Mouse (Mus musculus): ENCODE measurements around the gene Banp.

Gene Banp

DNA sequence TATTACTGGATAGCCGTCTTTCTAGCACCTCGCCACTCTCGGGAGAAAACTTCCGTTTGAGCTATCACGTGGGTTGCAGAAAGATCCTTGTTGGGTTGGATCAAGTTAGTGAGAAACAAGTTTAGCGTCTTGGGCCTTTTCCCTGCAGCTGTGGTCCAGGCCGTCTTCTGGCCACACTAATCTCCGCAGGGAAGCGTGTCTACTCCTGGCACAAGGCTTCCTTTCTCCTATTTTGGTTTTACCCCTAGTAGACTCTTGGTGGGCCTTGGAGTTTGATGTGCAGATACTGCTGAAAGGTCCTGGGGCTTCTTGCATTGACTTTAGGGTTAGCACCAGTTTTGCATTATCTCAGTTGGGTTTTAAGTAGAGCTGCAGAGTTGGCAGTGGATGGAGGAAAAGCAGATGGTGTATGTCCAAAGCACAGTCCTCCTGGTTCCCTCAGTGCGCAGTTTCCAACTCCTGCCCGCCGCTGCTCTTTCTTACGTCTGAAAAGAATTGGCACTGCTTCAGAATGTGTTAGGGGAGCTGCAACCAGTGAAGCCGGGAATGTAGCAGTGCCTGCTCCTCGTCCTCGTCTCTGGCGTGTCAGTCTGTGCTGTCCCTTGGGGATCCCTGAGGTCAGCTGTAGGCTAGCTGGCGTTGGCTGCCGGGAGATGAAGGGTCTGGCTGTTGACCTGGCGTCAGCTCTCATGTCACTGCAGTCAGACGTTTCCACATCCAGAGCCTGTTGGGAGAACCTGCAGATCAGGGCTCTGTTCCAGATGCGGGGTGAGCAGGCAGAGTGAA lies 68.7 kb downstream of the Banp start:
- DNase-seq (ENCODE audit: low read depth, low spot score), result no peak

DNA sequence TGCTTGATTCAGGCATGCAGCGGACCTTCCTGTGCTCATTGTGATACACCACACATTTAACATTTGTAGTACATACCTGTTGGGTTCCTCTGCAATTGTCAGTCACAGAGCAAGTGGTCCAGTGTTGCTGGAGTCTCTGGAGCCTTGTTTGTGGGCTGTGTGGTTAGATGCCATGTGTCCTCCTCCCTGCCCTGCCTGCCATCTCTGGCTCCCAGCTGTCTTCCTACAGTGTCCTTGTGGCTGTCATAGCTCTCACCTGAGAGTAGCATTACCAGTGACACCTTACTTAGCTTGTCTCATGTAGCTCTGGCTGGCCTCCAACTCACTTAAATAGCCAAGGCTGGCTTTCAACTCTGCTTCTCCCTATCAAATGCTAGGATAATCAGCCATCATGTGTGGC lies 69.6 kb downstream of the Banp start:
- DNase-seq (ENCODE audit: low read depth, low spot score), result no peak

DNA sequence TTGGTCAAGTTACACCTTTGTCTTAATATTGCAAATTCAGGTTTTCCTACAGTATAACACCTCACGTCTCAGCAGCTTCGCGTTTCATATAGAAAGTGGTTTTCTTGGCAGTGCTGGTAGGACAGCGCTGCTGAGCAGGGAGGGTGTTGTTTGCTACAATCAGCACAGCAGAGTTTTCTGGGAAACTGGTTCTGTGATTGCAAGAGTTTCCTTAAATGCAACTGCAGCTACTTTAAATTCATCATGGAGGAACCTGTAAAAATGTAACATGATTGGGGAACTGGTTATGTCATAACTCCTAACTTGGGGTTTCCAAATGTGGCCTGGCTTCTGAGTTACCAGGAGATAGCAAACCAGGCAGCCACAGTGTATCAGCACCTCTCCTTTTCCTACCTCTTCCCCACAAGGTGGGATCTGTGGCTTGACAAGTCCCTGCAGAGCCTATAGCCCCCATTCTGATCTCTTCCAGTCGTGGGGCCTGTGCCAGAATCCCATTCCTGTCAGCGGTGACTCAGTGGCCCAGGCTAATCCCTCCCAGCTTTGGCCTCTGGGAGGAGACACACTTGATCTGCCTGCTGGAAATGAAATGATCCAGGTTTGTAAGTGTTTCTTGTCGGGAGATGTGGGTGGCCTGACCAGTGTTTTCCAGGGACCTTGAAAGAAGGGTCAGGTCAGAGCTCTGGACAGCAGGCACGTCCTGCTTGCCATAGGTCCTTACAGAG lies 70.7 kb downstream of the Banp start:
- no peak for DNase-seq (ENCODE audit: low read depth, low spot score)

DNA sequence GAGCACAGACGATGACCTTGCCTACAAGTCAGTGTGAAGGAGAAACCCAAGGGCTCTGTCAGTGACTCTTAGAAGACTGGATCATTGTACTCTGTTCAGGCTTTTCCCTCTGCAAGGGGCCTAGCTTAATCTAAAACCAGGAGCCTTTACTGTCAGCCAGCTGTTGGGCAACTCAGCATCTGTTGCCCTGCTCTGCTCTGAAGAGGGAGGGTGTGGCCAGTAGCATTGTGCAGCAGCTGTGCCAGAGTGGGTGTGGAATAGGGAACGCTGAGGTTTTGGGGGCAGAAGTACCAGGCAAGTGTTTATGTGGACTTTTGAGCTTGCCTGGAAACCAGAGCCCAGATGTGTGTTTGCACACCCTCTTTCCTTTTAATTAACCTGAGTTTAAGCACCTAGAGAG lies 72.2 kb downstream of the Banp start:
- DNase-seq (ENCODE audit: low read depth, low spot score), result no peak

DNA sequence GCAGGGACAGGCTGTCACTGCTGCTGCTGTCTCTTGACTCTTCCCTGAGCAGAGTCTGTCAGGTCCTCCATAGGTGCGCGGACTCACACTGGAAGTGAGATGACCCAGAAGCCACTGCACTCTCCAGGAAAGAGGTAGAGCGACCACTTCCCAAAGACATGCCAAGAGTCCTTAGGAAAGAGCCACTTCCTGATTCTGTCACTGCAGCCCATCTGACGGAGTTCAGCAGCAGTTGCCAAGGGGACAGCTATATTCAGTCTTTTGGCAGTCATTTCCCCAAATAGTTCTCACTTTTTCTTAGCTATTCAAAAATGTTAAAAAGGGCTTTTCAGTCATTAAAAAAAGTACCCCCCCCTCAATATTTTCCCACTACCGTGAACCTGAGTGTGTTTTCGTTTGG lies 72.7 kb downstream of the Banp start:
- no peak for DNase-seq (ENCODE audit: low read depth, low spot score)

DNA sequence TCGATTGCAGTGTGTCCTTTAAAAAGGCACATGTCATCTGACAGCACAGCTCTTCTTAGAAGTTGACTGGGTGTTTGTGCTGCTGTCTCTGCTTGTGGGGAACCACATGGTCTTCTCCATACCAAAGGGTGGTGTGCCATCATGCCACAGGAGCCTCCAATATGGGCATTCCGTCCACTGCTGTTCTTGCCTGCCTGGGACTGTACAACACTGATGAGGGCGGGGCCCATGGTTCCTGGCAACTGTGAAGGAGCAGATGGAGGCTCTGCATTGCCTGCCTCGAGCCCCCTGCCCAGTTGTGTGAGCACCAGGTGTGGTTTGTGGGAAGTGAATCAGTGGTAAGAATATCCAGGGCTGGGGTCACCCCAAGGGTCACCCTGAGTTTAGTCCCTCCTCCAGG lies 73.2 kb downstream of the Banp start:
- no peak for DNase-seq (ENCODE audit: low read depth, low spot score)

DNA sequence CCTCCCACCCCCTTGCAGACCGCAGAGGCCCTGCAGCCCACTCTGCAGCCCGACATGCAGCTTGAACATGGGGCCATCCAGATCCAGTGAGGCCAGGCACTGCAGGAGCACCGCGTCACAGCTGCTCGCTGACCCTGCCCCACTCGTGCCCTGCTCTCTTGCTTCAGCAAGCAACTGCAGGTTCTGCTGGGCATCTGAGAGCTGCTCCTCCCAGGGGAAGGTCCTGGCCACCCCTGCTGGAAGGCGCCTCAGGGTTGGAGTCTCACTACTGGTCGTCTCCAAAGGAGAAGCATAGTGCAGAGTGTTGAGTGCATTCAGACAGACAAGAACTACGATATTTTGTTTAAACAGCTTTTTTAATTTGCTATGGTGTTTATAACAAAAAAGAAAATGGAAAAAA lies 76.0 kb downstream of the Banp start:
- DNase-seq (ENCODE audit: low read depth, low spot score), result no peak

DNA sequence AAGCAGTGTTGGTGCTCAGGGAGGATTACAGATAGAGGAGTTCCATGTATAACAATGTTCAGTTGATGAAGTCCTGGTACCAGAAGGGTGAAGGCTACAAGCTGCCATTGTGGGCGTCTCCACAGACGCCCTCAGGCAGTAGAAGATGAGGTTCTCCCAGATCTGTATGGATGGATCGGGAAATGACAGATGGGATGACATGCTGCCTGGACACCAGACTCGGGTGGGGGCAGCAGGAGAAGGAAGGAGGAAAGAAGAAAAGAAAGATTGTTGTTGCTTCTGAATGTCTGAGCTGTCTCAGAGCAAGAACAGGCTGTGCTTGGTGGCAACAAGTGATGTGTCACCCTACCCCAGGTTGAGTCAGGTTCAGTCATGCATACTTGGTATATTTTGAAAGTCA lies 78.6 kb downstream of the Banp start:
- no peak for DNase-seq (ENCODE audit: low read depth, low spot score)

DNA sequence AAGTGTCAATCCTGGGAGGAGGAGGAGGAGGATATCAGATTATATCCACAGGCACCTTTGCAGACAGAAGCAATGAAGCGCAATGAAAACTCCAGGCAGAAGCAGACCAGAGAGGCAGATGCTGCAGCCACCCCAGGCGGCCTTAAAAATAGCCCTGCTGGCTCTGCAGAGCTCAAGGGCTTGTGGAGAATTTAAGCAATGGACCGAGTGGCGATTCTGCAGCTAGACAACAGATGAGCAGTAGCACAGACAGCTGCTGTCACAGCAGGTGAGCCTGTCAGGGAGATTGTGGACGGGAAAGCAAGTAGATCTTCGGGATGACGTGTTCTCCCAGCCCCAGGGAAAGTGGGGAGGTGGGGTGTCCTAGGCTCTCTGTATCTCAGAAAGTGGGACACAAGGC lies 81.4 kb downstream of the Banp start:
- DNase-seq (ENCODE audit: low read depth, low spot score), result no peak

DNA sequence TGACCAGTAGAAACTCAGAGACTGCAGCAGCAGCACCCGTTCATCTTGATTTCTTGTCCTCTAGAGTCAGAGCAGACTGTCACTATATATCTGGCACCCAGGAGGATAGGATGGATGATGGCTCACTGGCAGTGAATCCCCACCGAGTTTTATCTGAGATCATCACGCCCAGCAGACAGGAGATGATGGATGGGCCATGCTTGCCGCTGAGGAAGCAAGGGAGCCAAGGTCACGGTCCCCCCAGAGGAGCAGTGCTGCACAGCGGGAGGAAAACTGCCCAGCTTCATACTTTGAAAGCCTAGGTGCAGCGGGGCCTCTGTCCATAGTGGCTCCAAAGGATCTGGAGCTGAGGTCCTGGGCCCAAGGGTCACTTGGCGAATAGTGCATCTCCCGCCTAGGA lies 83.2 kb downstream of the Banp start:
- no peak for DNase-seq (ENCODE audit: low read depth, low spot score)

DNA sequence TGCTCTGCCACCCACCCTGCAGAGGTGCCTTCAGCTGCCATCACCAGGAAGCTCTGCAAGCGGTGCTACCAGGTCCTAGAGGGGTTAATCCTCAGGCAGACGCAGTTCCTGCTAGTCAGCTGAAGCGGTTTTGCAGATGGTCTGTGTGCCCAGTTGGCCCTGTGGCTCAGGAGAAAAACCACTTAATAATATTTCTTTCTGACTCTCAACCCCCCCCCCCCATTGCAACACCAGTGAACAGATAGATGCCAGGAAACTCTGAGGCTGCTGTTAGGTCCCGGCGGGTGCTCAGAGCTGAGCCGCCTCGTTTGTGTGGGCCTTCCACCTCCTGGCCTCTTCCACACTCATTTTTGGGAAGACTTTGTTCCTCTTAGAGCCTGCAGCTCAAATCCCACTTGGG lies 86.0 kb downstream of the Banp start:
- no peak for DNase-seq (ENCODE audit: low read depth, low spot score)

DNA sequence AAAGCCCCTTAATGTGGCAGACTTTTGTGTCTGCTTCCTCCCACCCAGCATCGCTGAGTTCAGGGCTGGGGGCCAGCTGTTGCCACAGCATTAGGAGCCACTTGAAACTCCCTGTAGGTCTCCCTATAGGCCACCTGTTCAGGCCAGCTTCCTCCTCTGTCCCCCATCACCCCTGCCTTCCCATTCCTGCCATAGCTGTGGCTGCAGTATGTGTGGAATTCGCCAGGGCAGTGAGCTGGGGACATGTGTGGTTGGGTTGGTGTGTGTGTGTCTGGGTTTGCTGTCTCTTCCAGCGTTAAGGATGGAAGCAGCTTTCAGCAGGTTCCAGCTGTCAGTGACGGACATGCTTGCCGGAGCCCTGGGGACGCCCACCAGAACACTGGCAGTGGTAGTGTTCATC lies 86.8 kb downstream of the Banp start:
- no peak for DNase-seq (ENCODE audit: low read depth, low spot score)

DNA sequence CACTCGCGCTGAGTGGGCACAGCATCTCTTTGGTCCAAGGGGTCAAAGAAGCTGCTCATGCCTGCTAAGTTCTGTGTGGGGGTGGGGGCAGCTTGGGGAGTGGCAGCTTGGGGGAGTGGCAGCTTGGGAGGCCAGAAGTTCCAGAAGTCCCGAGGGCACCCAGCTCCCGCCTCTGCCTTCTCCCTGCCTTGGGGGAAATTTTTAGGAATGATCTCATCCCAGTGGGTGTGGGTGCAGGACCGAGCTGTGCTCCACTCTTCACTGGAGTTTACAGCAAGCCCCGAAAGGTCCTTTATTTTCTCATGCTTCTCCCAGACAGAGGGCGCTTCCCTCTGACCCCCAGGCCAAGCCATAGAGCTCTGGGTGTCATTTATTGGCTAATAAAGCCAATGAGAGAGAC lies 87.7 kb downstream of the Banp start:
- DNase-seq (ENCODE audit: low read depth, low spot score), result no peak

DNA sequence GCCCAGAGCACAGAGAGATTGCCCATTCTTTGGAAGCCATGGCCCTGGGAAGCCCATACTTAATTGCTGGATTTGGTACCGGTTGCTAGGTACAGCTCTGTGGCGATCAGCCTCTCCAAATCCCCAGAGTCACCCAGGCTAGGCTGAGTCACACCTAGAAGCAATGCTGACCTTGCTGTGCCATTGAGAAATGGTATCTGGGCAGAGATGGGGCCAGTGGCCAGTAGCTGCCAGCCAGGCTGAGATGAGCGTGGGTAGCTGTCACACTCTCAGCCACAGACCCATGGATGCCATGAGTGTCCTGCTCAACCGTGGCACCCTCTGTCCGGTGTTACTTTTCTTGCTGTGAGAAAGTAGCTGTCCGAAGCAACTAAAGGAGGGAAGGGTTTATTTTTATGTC lies 88.5 kb downstream of the Banp start:
- DNase-seq (ENCODE audit: low read depth, low spot score), result no peak

DNA sequence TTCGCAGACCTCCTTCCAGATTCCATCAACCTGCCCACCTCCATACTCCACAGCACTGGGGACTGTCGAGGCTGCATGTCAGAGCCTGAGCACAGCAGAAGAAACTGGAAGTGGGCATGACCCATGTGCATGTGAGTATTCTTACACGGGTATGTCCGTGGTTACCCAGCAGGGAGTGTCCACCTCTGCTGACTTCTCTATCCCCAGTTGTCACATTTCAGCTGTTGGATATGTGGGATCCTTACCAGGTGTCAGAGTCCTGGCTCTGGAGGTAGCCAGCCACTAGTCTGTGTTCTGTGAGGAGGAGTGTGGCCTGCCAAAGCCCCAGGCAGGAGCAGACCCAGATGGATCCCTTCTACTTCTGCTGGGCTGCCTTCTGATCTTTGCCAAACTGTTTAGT lies 89.9 kb downstream of the Banp start:
- DNase-seq (ENCODE audit: low read depth, low spot score), result no peak

DNA sequence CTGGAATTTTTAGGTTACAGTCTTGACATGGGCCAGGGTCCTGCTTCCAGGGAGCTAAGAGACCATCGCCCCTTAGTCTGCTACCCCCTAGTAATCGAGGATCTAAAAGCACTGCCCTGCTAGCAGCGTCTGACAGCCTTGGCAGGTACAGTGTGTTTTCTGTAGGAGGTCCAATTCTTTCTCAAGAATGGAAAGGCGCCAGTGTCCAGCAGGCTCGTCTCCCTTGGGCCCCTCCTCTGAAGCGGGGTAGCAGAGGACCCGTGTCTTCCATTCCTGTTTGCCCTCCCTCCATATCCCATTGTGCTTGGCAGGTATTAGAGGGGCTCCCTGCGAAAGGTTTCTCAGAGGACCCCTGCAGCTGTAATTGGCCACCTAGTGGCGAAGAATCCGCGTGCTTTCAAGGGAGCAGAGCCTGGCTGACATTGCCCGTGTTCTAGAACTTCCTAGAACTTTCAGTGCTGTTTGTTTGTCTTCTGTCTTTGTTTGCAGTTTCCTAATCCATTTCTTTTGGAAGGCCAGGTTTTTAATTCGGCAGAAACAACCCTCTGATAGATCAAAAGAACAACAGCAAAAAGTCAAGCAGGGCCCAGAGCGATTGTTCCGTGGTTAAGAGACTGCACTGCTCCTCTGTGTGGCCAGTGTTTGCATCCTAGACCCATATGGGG lies 97.8 kb downstream of the Banp start:
- DNase-seq (ENCODE audit: low read depth, low spot score), result no peak

DNA sequence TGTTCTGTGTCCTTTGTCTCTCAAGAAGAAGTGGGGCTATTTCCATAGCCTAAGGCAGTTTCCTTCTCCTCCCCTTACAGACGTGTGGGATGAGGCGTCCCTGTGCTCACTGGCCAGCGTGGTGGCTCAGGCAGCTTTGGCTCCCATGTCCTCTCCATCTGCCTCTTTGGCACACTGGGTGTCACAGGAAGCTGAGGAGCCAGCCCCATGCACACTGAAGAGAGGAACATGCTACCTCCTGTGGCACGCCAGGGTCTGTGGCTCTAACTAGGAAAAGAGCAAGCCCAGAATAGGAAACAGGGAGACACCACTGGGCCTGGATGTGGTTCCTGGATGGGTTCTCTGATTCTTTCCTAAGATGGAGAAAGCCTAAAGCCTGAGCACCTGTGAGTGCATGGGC lies 99.7 kb downstream of the Banp start:
- DNase-seq (ENCODE audit: low read depth, low spot score), result no peak

DNA sequence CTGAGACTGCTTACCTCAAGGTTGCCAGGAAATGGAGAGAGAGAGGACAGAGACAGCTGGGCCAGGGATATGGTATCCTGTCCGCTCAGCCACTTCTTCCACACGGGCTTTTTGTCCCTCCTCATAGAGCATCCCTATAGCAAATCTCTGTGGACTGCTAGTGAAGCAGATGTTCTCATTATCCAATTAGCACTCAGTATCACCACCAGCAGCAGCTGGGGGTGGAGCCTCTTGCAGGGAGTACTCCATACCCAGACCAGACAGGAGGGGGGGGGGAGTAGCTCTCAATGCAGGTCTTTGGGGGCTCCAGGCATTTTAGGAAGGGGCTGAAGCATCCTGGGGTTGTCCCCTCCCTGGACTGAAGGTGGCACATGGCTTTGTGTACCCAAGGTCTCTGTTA lies 100.4 kb downstream of the Banp start:
- no peak for DNase-seq (ENCODE audit: low read depth, low spot score)

DNA sequence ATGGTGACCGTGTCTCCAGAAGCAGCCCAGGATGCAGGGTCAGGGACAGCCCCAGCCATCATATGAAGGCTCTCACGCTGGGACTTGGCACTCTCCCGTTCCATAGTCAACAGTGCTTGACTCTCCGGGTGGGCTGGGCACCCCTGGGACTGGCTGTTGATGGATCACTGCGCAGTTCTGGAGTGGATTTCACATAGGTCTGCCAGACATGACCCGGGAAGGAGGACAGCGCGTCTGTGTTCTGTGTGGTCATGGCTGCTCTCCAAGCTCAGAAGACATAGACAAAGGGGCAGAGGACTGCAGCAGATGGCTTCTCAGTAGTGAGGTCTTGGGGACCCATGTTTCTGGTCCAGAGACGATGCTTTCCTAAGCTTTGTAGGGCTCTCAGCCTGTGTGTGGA lies 101.1 kb downstream of the Banp start:
- no peak for DNase-seq (ENCODE audit: low read depth, low spot score)

DNA sequence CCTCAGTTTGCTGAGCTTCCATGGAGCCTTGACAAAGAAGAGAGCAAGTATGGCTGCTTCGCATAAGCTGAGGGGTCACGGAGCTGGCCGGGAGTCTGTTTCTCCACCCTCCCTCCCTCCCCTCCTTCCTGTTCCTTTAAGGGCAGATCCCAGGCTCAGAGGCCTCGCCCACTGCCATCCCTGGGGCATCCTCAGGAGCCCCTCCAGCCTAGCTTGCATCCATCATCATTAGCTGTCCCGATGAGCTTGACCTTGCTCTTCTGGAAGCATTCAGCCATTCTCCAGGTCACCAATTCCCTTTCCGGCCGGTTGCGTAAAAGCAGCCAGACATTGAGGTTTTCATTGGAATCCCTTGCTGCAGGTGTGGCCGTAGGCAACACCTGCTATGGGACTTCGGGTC lies 105.8 kb downstream of the Banp start:
- peak; percentile 21 for DNase-seq (ENCODE audit: low read depth, low spot score)

DNA sequence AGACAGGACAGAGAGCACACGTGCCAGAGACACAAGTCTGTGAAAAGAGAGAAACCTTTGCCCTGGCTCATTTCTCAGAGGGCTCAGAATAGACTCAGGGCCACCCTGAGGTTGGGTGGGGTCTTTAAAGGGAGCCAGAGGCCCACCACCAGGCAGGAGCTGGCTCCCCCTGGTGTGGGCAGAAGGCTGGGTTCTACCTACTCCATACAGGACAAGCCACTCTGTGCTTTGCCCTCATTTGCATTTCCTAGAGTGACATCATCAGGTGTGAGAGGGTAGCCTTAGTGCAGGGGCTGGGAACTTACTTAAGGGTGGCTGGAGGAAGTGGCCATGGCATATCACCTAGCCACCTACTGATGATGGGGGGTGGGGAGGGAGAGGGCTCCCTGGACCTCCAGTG lies 106.6 kb downstream of the Banp start:
- DNase-seq (ENCODE audit: low read depth, low spot score), result no peak

DNA sequence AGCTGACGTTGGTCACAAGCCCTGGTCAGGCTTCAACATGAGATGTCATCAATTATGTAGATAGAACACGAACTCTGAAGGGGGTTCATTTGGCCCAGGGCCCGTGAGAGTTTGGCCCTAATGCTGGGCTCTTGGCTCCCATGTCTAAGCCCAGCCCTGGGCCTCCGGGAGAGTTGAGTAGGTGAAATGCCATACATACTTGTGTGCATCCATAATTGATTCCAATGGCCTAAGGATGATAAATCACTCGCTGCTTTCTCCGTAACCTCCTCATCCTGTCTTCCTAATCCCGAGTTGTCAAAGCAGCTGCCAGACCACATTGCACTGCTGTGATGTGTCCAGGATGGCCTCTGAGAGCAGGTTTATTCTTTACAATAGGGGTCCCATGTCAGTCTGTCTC lies 107.3 kb downstream of the Banp start:
- DNase-seq (ENCODE audit: low read depth, low spot score), result no peak

DNA sequence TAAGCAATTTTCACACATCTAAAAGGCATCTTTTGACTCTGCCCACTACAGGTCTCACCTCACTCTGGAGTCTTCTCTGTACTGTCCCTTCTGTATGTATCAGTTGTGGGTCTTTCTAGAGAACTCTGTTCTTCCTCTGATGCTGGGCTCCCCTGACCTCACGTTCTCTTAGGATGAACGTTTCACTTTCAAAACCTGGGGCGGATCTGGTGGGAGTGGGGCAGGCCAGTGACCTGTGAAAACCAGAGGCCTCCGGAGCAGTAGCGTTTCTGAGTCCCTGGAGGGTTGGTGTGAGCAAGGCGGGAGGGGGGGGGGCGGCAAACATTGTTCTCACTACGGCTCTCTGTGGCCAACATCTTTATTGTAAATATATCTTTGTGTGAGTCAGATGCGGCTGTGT lies 109.0 kb downstream of the Banp start:
- DNase-seq (ENCODE audit: low read depth, low spot score), result no peak

Data from R1 (cell line).